Mouse (Mus musculus) stomach, postnatal 0 days (tissue): Measurements from ENCODE around the gene Syce2. TPM values are rescaled to one million over a fixed set of nuclear protein-coding genes. Genes with fewer than 3 reads are reported as not detected.
"Not testable (repeated sequence)": the region's sequence is repeated elsewhere in the genome, so short reads cannot be mapped to it uniquely, and the experiment has no call there.

ENCODE experiments used
- ATAC-seq: fragments of 200-750 bp; cut with Nextera tagmentation; 2 replicates; pipeline ENCODE4 v1.8.0; 2017; ENCODE audit not compliant: low FRiP score, low TSS enrichment
- DNase-seq: peaks from one replicate; pipeline ENCODE4 v3.0.0-alpha.2; 2016; ENCODE audit warnings: low spot score
- H3K27ac ChIP-seq: fragments of 300-500 bp; sonication (generic); replicated peaks from 2 replicates; pipeline ENCODE4 v1.5.1; 2014; ENCODE audit warnings: mild to moderate bottlenecking, control low read depth
- H3K27me3 ChIP-seq: fragments of 300-500 bp; sonication (generic); 2 replicates; pipeline ENCODE4 v1.6.1; 2014; ENCODE audit warnings: low read length; ENCODE audit not compliant: control insufficient read depth, insufficient read depth
- H3K36me3 ChIP-seq: fragments of 300-500 bp; sonication (generic); 2 replicates; pipeline ENCODE4 v1.6.1; 2014; ENCODE audit warnings: low read length, mixed read lengths; ENCODE audit not compliant: control insufficient read depth, insufficient read depth
- H3K4me1 ChIP-seq: fragments of 300-500 bp; sonication (generic); replicated peaks from 2 replicates; pipeline ENCODE4 v1.6.1; 2014; ENCODE audit warnings: antibody characterized with exemption; ENCODE audit not compliant: control insufficient read depth, insufficient read depth
- H3K4me2 ChIP-seq: fragments of 300-500 bp; sonication (generic); replicated peaks from 2 replicates; pipeline ENCODE4 v1.6.1; 2014; ENCODE audit warnings: low read depth, mild to moderate bottlenecking, control low read depth, moderate library complexity
- H3K4me3 ChIP-seq: fragments of 300-500 bp; sonication (generic); 2 replicates; pipeline ENCODE4 v1.5.1; 2014; ENCODE audit warnings: low read depth, low read length, control low read depth
- H3K9ac ChIP-seq: fragments of 300-500 bp; sonication (generic); 2 replicates; pipeline ENCODE4 v1.6.1; 2014; ENCODE audit warnings: mild to moderate bottlenecking, low read length, control low read depth, mixed read lengths
- H3K9me3 ChIP-seq: fragments of 300-500 bp; sonication (generic); 2 replicates; pipeline ENCODE4 v1.6.1; 2016; ENCODE audit warnings: low read length; ENCODE audit not compliant: control insufficient read depth
- CTCF ChIP-seq: IDR thresholded peaks from 2 replicates; pipeline ENCODE4 v1.5.1; 2016; ENCODE audit warnings: antibody characterized with exemption, low read depth, mild to moderate bottlenecking, moderate library complexity
- EP300 ChIP-seq: optimal IDR thresholded peaks from 2 replicates; pipeline ENCODE3; 2016; ENCODE audit warnings: antibody characterized with exemption
- WGBS: fragments of 180-500 bp; shearing (Covaris S2); extraction: QIAGEN DNeasy Blood & Tissue Kit; methylation state at CpG from one replicate; pipeline ENCODE4 v1.1.7; 2014; 5-methylcytosine and 5-hydroxymethylcytosine counted together
- polyA plus RNA-seq: library from polyadenylated mRNA; unstranded; fragments of >200 nt; fragmentation: Nextera tagmentation; extraction: Ambion mirVana; gene quantifications from 2 replicates; pipeline ENCODE4 v1.2.1, GENCODE M21; 2015

The Syce2 gene
- polyA plus RNA-seq: 25.0 and 27.3 TPM in 2 replicates

DNA sequence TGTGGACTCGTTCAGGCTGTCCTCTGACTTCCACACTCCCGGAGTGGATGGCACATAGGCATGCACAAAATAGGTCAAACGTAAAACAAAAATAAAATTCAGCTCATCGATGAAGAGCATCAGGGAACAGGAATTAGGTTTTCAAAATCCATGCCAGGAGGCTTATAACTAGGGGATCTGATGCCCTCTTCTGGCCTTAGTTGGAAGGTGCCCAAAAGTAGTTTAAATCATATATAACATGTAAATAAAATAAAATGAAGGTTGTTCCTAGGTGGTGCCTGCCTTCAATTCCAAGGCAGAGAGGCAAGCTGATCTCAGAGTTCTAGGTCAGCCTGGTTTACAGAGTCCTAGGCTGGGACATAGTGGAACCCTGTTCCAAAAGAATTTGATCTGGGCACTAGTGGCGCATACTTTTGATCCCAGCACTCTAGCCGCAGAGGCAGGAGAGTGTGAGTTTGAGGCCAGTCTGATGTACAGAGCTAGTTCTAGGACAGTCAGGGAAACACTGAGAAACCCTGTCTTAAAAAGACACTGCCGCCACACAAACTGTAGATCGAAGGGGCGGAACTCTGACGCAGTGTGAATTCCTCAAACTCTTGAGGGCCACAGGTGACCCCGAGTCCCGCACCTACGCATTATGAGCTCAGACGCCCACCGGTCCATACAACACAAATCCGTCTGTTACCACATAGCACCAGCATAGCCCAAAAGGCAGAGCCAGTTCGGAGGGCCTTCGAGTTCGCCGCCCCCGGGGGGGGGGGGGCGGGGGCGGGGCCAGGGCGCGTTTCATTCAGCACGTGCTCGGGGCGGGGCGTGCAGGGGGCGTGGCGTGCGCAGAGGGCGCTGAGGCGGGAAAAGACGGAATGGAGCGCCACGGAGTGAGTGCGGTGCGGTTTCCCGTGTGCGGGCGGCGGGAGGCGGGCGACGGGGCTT, at the start of gene Syce2:
Gene Syce2 (plus strand): TSS at position 736 of the 933 bp plus-strand sequence.
- peak; percentile 61 for ATAC-seq
- DNase-seq: peak; percentile 89
- WGBS: 14% methylated on average over 34 of the region's 46 CpGs

GRCm38 (mm10) chr8:84822723-84823122, 49.2 kb upstream of the Syce2 start, which contains the start of gene Dand5:
Gene Dand5, minus strand, starts transcription at chr8:84822823.
- 0 out of 2 replicates have a peak within 1 kb of the TSS, but pooled peaks have one; percentile 0 for H3K4me2 ChIP-seq
- 59% methylated on average over 3 of the region's 3 CpGs for WGBS
- no peak within 1 kb of the TSS for H3K9ac ChIP-seq
- TF ChIP-seq CTCF (no peak), EP300 (no peak)
- H3K9me3 ChIP-seq: no peaks in the 10 kb centered on the region
- H3K27me3 ChIP-seq: no peaks in the 10 kb centered on the region
- H3K27ac ChIP-seq: no peak within 1 kb of the TSS
- no peak within 1 kb of the TSS for H3K4me3 ChIP-seq
- no peaks in the 10 kb centered on the region for H3K36me3 ChIP-seq
- H3K4me1 ChIP-seq: no peaks in the 10 kb centered on the region
- ATAC-seq (no peak), DNase-seq (no peak)

More for the DNA sequence above, at the start of gene Syce2:
- Histone ChIP-seq H3K4me3 (peak within 1 kb of the TSS; percentile 46), H3K4me1 (peaks cover 5% of the 10 kb centered on the region), H3K9me3 (no peaks in the 10 kb centered on the region), H3K36me3 (peaks cover 22% of the 10 kb centered on the region), H3K4me2 (peak within 1 kb of the TSS; percentile 99), H3K27me3 (no peaks in the 10 kb centered on the region), H3K27ac (no peak within 1 kb of the TSS; the same call in 1 of the 2 replicates), H3K9ac (peak within 1 kb of the TSS; percentile 64)
- peak; percentile 60 for TF ChIP-seq CTCF
- no peak for TF ChIP-seq EP300

- H3K9ac ChIP-seq: no peak overlapping the region
Observed at GRCm38 (mm10) chr8:84823653-84824052, 48.3 kb upstream of the Syce2 start.

GRCm38 (mm10) chr8:84825636-84826035, 46.3 kb upstream of the Syce2 start:
- ATAC-seq: no peak
- 49% methylated on average over 4 of the region's 4 CpGs for WGBS

More at GRCm38 (mm10) chr8:84823653-84824052, 48.3 kb upstream of the Syce2 start:
- H3K4me3 ChIP-seq: no peak overlapping the region
- peak; percentile 85 for DNase-seq
- 1% methylated on average over 18 of the region's 18 CpGs for WGBS
- H3K36me3 ChIP-seq: no peaks in the 10 kb centered on the region
- no peak for TF ChIP-seq EP300
- peak; percentile 92 for TF ChIP-seq CTCF
- H3K4me2 ChIP-seq: 0 out of 2 replicates have a peak overlapping the region, but pooled peaks have one; percentile 0
- no peaks in the 10 kb centered on the region for H3K9me3 ChIP-seq
- H3K27me3 ChIP-seq: no peaks in the 10 kb centered on the region
- peak; percentile 84 for ATAC-seq
- H3K27ac ChIP-seq: no peak overlapping the region
- H3K4me1 ChIP-seq: no peaks in the 10 kb centered on the region

DNA sequence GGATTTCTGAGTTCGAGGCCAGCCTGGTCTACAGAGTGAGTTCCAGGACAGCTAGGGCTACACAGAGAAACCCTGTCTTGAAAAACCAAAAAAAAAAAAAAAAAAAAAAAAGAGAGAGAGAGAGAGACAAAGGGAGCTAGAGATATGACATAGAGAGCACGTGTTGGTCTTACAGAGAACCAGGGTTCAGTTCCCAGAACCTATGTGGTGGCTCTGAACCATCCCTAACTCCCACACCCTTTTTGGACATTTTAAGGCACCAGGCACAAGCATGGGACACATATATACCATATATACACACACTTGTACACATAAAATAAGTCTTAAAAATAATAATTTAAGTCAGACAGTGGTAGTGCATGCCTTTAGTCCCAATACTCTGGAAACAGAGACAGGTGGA, 45.4 kb upstream of the Syce2 start:
- WGBS: 90% methylated on average over 1 of the region's 2 CpGs
- H3K4me1 ChIP-seq, H3K4me2 ChIP-seq, H3K4me3 ChIP-seq, ATAC-seq, DNase-seq, H3K9ac ChIP-seq, H3K9me3 ChIP-seq, H3K27me3 ChIP-seq, H3K36me3 ChIP-seq, H3K27ac ChIP-seq: not testable (repeated sequence)

More at GRCm38 (mm10) chr8:84825636-84826035, 46.3 kb upstream of the Syce2 start:
- Histone ChIP-seq H3K4me2 (no peak overlapping the region), H3K4me1 (no peaks in the 10 kb centered on the region), H3K4me3 (no peak overlapping the region), H3K9me3 (no peaks in the 10 kb centered on the region), H3K36me3 (no peaks in the 10 kb centered on the region), H3K9ac (no peak overlapping the region), H3K27me3 (no peaks in the 10 kb centered on the region), H3K27ac (no peak overlapping the region)
- DNase-seq: no peak
- no peak for TF ChIP-seq EP300
- no peak for TF ChIP-seq CTCF

- DNase-seq (no peak), ATAC-seq (0 out of 2 replicates have a peak, but pooled peaks have one; percentile 19)
- peak within 1 kb of the TSS; percentile 81 for H3K4me2 ChIP-seq
- H3K36me3 ChIP-seq: peaks cover 11% of the 10 kb centered on the region
- 72% methylated on average over 11 of the region's 11 CpGs for WGBS
- no peaks in the 10 kb centered on the region for H3K4me1 ChIP-seq
- peak within 1 kb of the TSS; percentile 95 for H3K27ac ChIP-seq
- H3K27me3 ChIP-seq: no peaks in the 10 kb centered on the region
- peak; percentile 29; the same call in 1 of the 2 replicates for TF ChIP-seq CTCF
- TF ChIP-seq EP300: no peak
- H3K9me3 ChIP-seq: no peaks in the 10 kb centered on the region
- peak within 1 kb of the TSS; percentile 99 for H3K4me3 ChIP-seq
- peak within 1 kb of the TSS; percentile 96 for H3K9ac ChIP-seq
Observed at GRCm38 (mm10) chr8:84831490-84831889, 40.4 kb upstream of the Syce2 start, which contains the start of gene Gadd45gip1. Gene Gadd45gip1, plus strand, starts transcription at chr8:84831522.
